Mouse (Mus musculus) myocyte (in vitro differentiated cells): Measurements from ENCODE around the gene Dnajb11. TPM values are rescaled to one million over a fixed set of nuclear protein-coding genes. Genes with fewer than 3 reads are reported as not detected.
A peak's percentile ranks its signal among the peaks of the same experiment; 100 is the strongest.

Source experiments
- H3K27me3 ChIP-seq: one replicate; pipeline ENCODE4 v1.6.1; 2011; ENCODE audit not compliant: control insufficient read depth, insufficient read depth, insufficient read length
- H3K36me3 ChIP-seq: one replicate; pipeline ENCODE4 v1.6.1; 2011; ENCODE audit not compliant: control insufficient read depth, insufficient read depth
- H3K4me2 ChIP-seq: one replicate; pipeline ENCODE4 v1.6.1; 2011; ENCODE audit warnings: low read depth, control low read depth
- H3K4me3 ChIP-seq: one replicate; pipeline ENCODE4 v1.5.1; 2011; ENCODE audit warnings: mild to moderate bottlenecking, control low read depth, moderate library complexity
- H3K79me2 ChIP-seq: one replicate; pipeline ENCODE4 v1.6.1; 2011; ENCODE audit not compliant: control insufficient read depth, insufficient read depth
- H3ac ChIP-seq: one replicate; pipeline ENCODE4 v1.6.1; 2011; ENCODE audit not compliant: control insufficient read depth, insufficient read length
- CEBPB ChIP-seq: IDR thresholded peaks from 2 replicates; pipeline ENCODE4 v1.6.1; 2011; ENCODE audit warnings: mild to moderate bottlenecking, moderate library complexity; ENCODE audit not compliant: poor library complexity, insufficient read depth, severe bottlenecking
- E2F4 ChIP-seq: IDR thresholded peaks from one replicate; pipeline ENCODE4 v1.6.1; 2011; ENCODE audit warnings: mild to moderate bottlenecking, control low read depth, moderate library complexity; ENCODE audit not compliant: insufficient read depth
- MAX ChIP-seq: IDR thresholded peaks from one replicate; pipeline ENCODE4 v1.6.1; 2011; ENCODE audit warnings: low read depth, mild to moderate bottlenecking, control low read depth
- MYOD1 ChIP-seq, 3 experiments: IDR thresholded peaks; one replicate each; pipeline ENCODE4 v1.6.1; 2011; ENCODE audit warnings: control low read depth in 2 of 3, low read depth in 2 of 3, mild to moderate bottlenecking in 2 of 3, moderate library complexity in 1 of 3; ENCODE audit not compliant: insufficient read length in 2 of 3, control insufficient read depth in 1 of 3
- MYOG ChIP-seq, 3 experiments: IDR thresholded peaks; one replicate each; pipeline ENCODE4 v1.6.1; 2011; ENCODE audit warnings: control low read depth in 2 of 3, low read depth in 2 of 3, mild to moderate bottlenecking in 2 of 3; ENCODE audit not compliant: insufficient read length in 2 of 3, control insufficient read depth in 1 of 3, insufficient read depth in 1 of 3
- POLR2A ChIP-seq: IDR thresholded peaks from one replicate; pipeline ENCODE4 v1.6.1; 2011; ENCODE audit warnings: low read depth, mild to moderate bottlenecking, control low read depth, moderate library complexity; ENCODE audit not compliant: insufficient read length
- POLR2AphosphoS2 ChIP-seq: IDR thresholded peaks from one replicate; pipeline ENCODE4 v1.6.1; 2011; ENCODE audit warnings: low read depth, control low read depth; ENCODE audit not compliant: insufficient read length
- REST ChIP-seq: IDR thresholded peaks from one replicate; pipeline ENCODE4 v1.6.1; 2011; ENCODE audit warnings: mild to moderate bottlenecking, control low read depth, moderate library complexity; ENCODE audit not compliant: insufficient read depth, insufficient read length
- SRF ChIP-seq: IDR thresholded peaks from one replicate; pipeline ENCODE4 v1.6.1; 2011; ENCODE audit warnings: low read depth; ENCODE audit not compliant: control insufficient read depth, insufficient read length
- TCF12 ChIP-seq: IDR thresholded peaks from one replicate; pipeline ENCODE4 v1.6.1; 2011; ENCODE audit warnings: mild to moderate bottlenecking, control low read depth; ENCODE audit not compliant: poor library complexity, insufficient read depth, severe bottlenecking
- TCF3 ChIP-seq: IDR thresholded peaks from one replicate; pipeline ENCODE4 v1.6.1; 2011; ENCODE audit warnings: low read depth, control low read depth; ENCODE audit not compliant: insufficient read length
- USF1 ChIP-seq: IDR thresholded peaks from one replicate; pipeline ENCODE4 v1.6.1; 2011; ENCODE audit warnings: low read depth, mild to moderate bottlenecking, control low read depth, moderate library complexity
- polyA plus RNA-seq: library from polyadenylated mRNA; unstranded; fragments of >200 nt; fragmentation: generic; extraction: Trizol; gene quantifications from one replicate; pipeline ENCODE4 v1.2.1, GENCODE M21; 2012; ENCODE audit warnings: missing spikeins

Gene Dnajb11
- polyA plus RNA-seq, 1 experiment: 77.1 TPM

GRCm38 (mm10) chr16:22881487-22881886 is 23.8 kb downstream of the Dnajb11 start:
- TF ChIP-seq USF1: no peak
- peak; percentile 93 for TF ChIP-seq CEBPB
- no peak for TF ChIP-seq MAX
- peak overlapping the region; percentile 49 for H3K4me2 ChIP-seq
- H3K4me3 ChIP-seq: no peak overlapping the region
- H3K79me2 ChIP-seq: no peaks in the 10 kb centered on the region
- no peaks in the 10 kb centered on the region for H3K27me3 ChIP-seq
- H3ac ChIP-seq: no peak overlapping the region
- no peaks in the 10 kb centered on the region for H3K36me3 ChIP-seq

GRCm38 (mm10) chr16:22883441-22883840 is 25.8 kb downstream of the Dnajb11 start:
- TF ChIP-seq TCF12: no peak
- no peak for TF ChIP-seq USF1
- no peak for TF ChIP-seq MAX
- TF ChIP-seq MYOG (IDR thresholded peaks at IDR 0.05; ENCODE audit: control insufficient read depth in 1 of 3, insufficient read depth in 1 of 3, insufficient read length in 2 of 3, low read depth in 2 of 3): no peak
- TF ChIP-seq CEBPB: no peak
- TF ChIP-seq TCF3: no peak
- TF ChIP-seq POLR2AphosphoS2: no peak
- no peak for TF ChIP-seq POLR2A
- no peak for TF ChIP-seq REST
- TF ChIP-seq MYOD1 (IDR thresholded peaks at IDR 0.05; ENCODE audit: control insufficient read depth in 1 of 3, insufficient read length in 2 of 3, low read depth in 2 of 3): no peak
- TF ChIP-seq E2F4: no peak
- TF ChIP-seq SRF: no peak
- Histone ChIP-seq H3K27me3 (no peaks in the 10 kb centered on the region), H3K4me2 (no peak overlapping the region), H3K4me3 (no peak overlapping the region), H3ac (no peak overlapping the region), H3K36me3 (no peaks in the 10 kb centered on the region), H3K79me2 (no peaks in the 10 kb centered on the region)

DNA sequence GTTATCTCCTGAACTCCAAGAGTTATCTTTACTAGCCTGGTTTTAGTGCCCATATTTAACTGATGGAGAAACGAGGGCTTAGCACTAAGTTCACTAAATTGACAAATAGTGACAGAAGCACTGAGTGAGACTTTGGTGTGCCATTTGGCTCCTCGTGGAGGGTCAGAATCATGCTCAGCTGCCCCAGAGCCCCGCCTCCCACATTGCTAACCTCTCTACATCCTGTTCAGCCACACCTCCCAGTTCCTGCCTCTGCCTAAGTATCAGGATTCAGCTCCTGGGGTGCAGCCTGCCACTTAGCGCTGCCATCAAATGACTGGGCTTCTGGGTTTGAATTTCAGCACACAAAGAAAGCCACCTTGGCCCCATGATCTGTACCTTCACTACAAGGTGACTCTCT is 27.7 kb downstream of the Dnajb11 start:
- Histone ChIP-seq H3K4me2 (no peak overlapping the region), H3K36me3 (no peaks in the 10 kb centered on the region), H3K4me3 (no peak overlapping the region), H3K79me2 (no peaks in the 10 kb centered on the region), H3ac (no peak overlapping the region), H3K27me3 (no peaks in the 10 kb centered on the region)
- no peak for TF ChIP-seq E2F4
- TF ChIP-seq POLR2A: no peak
- no peak for TF ChIP-seq MYOG (IDR thresholded peaks at IDR 0.05; ENCODE audit: control insufficient read depth in 1 of 3, insufficient read depth in 1 of 3, insufficient read length in 2 of 3, low read depth in 2 of 3)
- no peak for TF ChIP-seq TCF12
- no peak for TF ChIP-seq CEBPB
- TF ChIP-seq MAX: no peak
- no peak for TF ChIP-seq POLR2AphosphoS2
- TF ChIP-seq SRF: no peak
- TF ChIP-seq USF1: no peak
- no peak for TF ChIP-seq TCF3

DNA sequence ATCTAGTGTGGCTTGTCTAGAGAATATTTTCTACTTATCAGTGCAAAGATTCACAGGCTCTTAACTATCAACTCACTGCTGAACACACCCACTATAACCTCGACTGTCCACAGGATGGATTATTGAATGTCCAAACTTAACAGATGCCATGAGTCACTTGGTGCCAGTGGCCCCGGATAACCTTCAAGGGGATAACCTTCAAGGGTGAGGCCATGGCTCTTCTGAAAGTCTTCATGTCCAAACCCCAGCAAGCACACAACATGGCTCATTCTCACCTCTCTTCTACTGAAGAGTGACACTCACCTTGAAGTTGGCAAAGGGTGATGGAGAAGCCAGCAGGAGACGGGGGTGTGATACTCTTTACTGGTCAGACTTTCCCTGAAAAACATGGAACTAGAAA is 29.1 kb downstream of the Dnajb11 start:
- H3K79me2 ChIP-seq: no peaks in the 10 kb centered on the region
- no peak overlapping the region for H3K4me2 ChIP-seq
- peaks cover 7% of the 10 kb centered on the region for H3K27me3 ChIP-seq
- no peak overlapping the region for H3ac ChIP-seq
- H3K4me3 ChIP-seq: no peak overlapping the region
- no peaks in the 10 kb centered on the region for H3K36me3 ChIP-seq
- no peak for TF ChIP-seq REST
- no peak for TF ChIP-seq POLR2A
- TF ChIP-seq MAX: no peak

DNA sequence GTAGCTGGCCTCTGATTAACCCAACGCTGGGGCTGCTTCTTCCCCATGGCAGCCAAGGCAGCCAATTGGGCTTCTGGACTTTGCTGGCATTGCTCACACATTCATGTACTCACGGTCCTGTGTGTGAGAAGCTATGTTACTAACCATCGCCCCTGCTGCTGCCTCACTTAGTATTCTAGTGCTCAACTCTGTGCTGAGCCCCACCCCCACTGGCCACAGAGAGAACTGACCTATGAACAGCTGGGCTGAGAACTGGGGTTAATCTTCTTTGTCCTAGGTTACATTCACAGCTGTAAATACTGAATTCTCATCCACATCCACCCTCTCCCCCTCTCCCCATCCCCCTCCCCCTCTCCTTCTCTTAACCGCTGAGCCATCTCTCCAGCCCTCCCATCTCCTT is 31.2 kb downstream of the Dnajb11 start:
- H3K36me3 ChIP-seq: no peaks in the 10 kb centered on the region
- H3K4me3 ChIP-seq: no peak overlapping the region
- H3K79me2 ChIP-seq: no peaks in the 10 kb centered on the region
- no peak overlapping the region for H3K4me2 ChIP-seq
- TF ChIP-seq REST (no peak), SRF (no peak), E2F4 (no peak)
- no peak overlapping the region for H3ac ChIP-seq
- H3K27me3 ChIP-seq: peaks cover 15% of the 10 kb centered on the region

DNA sequence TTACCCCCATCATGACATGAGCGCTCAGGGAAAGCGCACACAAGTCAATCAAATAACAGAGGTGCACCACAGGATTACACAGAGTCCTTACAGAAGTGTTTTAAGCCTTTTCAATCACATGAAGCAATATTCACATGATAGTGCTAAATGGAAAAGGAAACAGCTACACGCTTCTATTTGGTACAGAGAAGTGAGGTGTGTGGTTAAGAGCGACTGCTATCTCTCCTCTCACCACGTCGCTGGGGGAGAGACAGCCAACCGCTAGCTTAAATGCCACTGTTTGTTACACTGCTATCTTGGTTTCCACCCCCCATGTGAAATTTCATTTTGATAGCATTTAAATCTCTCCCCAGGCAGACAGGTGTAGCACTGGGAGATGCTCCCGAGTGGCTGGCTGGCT is 32.1 kb downstream of the Dnajb11 start:
- H3K27me3 ChIP-seq: peaks cover 15% of the 10 kb centered on the region
- H3K36me3 ChIP-seq: no peaks in the 10 kb centered on the region
- TF ChIP-seq POLR2AphosphoS2 (no peak), POLR2A (no peak), E2F4 (no peak), MYOG (IDR thresholded peaks at IDR 0.05; ENCODE audit: control insufficient read depth in 1 of 3, insufficient read depth in 1 of 3, insufficient read length in 2 of 3, low read depth in 2 of 3) (no peak), USF1 (no peak), MAX (no peak), MYOD1 (IDR thresholded peaks at IDR 0.05; ENCODE audit: control insufficient read depth in 1 of 3, insufficient read length in 2 of 3, low read depth in 2 of 3) (no peak), REST (no peak), SRF (no peak), TCF3 (no peak), TCF12 (no peak), CEBPB (no peak)
- no peaks in the 10 kb centered on the region for H3K79me2 ChIP-seq
- H3K4me2 ChIP-seq: no peak overlapping the region
- H3ac ChIP-seq: no peak overlapping the region
- H3K4me3 ChIP-seq: no peak overlapping the region
